Mouse (Mus musculus): ENCODE data around the gene Mbip.

Mbip gene

DNA sequence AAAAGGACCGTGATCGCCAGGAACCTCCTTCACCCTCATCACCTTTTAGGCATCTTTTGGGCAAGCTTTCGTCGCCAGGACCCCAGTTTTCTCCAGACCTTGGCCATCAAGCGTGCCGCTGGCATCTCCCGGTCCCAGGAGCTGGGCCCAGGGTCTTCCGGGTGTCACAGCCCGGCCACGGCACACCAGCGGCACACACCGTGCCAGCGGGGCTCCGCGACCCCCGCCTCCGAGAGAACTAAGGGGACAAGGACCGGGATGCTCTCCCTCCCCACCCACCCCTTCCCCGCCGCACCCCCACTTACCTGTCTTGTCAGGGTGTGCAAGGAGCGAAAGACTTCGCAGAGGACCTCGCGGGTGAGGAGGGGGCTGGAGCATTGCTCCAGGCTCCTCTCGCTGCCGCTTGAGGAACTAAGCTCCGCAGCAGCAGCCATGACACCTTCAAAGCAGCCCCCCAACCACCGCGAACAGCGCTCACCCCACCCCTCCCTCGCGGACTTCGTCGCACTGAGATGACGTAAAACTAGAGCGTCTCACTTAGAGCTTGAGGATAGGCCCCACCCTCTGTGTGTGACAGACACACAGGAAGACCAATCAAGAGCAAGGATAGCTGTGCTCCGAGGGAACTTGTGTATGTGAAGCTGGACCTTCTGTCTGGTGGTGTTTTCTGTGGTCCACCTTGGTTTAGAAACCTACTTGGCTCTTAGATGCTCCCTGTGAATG lies at the start of gene Mbip:
Gene Mbip, minus strand, starts transcription at position 528 of the 723 bp plus-strand sequence.
- peak; percentile 100 for DNase-seq

DNA sequence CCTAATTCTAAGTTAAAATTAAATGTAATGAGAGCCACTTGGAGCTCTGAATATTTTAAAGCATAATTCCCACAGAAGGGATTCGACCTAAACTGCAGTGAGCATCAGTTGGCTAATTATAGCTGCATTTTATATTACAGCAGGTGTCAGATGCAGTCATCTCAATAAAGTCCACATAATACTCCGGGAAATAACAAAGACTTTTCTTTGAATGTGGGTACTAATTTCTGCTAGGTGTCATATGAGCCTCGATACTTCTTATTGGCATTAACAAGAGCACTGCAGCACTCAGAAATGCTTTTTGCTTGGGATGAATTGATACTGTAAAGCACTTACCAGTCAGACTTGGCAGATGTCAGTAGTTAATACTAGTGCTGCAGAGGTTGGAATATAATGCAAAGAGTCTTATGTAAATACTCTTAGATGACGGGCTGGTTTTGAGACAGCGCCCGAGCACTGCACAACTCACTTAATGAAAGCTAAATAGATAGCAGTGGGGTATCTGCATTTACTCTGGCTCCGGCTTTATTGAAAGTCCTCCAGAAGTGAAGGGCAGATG lies 42.0 kb upstream of the Mbip start:
- no peak for DNase-seq

DNA sequence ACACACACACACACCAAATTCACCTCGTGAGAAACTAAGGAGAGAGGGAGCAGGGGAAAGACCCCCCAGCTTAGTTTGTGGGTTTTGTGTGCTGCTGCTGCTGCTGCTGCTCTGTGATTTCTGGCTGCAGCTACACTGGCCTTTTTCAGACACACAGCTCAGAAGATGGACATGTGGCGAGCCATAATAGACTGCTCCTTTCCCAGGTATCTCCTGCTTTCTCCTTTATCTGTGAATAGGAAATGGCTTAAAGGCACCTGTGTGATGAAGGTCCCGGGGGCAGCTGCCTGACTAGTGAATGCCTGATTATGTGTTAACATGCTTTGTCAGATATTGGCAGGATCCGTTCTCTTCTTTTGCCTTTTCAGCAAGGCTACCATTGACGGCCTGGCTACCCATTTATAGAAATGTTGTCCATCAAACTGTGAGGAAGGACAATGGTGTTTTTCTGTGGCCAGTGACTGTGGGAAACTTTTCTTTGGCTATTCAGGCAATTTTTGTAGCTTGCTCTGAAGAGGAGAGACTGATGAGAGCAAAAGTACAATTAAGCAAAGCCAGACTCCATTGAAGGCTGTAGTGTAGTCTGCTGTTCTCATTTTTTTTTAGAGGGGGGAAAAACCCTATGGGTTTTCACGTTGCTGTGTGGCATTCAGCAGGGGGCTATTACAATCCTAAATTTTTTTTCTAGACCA lies 41.4 kb upstream of the Mbip start:
- DNase-seq: no peak

DNA sequence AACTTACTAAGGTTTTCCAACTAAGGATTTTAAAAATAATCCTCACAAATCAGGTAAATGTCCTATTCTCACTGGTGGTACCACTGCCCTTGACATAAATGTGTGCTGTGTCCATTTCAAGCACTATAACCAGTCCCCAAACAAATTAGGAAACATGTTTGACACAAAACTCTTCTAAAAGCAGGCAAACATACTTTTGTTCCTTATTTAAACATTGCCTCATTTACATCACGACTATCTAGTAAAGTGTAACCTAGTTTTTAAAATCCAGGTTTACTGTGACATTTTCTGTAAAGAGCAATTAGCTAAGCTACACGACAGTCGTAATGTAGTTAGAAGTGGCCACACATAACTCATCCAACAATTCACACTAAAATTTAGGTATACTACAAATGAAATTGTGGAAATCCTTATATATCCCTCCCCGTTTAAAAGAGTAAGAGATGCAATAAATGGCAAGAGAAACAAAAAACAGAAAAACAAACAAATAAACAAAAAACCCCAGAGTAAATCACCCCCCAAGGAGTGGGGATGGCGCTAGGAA lies 851 bp downstream of the Mbip start:
- DNase-seq: no peak

DNA sequence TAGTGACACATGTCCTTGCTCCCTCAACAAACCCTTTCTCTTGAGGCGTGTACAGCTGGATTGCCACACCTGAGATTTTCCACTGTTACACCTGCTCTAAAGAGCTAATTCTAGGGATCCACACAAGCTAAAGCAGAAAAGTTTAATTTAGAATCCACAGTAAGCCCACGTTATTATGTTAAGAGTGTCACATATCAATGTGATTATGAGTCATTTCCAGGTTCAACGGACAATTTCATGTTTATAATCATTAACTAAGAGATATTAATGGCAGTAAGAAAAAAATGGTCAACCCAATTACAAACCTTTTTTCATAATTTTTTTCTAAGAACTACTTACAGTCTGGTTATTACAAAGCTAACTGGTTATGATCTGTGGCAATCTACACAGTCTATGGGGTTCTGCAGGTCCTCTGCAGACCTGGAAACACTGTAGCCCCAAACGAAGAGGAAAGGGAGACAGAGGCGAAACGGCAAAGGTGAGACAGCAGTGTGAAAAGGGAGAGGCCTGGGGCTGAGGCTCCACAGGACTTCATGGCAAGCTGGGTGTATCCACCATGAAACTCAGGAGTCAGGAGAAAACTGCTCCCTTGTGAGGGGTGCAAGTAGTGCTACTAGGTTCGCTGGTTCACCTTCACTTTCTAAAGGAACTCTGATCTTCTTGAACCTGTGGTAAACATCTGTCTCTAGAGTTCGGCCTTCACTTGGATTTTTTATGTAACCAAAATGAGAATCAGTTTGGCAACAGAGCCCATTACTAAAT lies 6.2 kb downstream of the Mbip start:
- no peak for DNase-seq

GRCm38 (mm10) chr12:56333461-56333860 lies 12.2 kb downstream of the Mbip start:
- peak; percentile 25 for DNase-seq

DNA sequence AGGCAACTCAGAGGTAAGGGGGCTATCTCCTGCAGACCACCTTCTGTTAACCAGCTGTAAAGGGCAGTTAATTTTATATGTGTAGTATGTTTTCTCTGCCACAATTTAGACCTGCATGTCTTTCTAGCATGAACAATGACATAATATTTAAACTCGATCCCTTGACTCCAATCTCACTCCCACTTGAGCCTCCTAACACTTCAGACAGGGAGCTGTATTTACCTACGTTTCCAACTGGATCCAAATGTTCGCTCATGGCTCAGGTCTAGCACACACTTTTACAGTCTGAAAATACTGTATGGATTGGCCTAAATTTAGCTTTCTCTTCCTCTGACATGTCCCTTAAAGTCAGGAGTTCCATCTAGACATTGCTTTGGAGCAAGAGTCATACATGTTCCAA lies 13.2 kb downstream of the Mbip start:
- DNase-seq: peak; percentile 18

GRCm38 (mm10) chr12:56327448-56327998 lies 18.2 kb downstream of the Mbip start:
- DNase-seq: no peak

DNA sequence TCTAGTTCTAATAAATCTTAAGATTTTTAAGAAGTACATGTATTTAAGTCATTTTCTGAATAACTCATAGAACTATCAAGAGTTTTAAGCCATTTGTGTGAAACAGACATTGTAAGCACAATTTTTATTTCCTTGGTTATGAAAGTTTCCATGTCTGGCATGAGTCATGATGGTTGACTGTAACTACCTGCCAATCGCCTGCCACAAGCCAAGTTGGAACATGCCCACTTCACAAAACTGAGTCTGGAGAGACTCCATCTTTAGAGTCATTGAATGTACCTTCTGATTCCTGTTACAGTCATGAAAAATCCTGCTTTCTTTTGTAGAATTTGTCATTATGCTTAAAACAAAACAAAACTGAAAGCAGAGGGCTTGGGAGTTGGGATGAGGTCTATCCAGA lies 19.8 kb downstream of the Mbip start:
- DNase-seq: no peak

GRCm38 (mm10) chr12:56318941-56319340 lies 26.8 kb downstream of the Mbip start:
- DNase-seq: no peak

GRCm38 (mm10) chr12:56318059-56318458 lies 27.6 kb downstream of the Mbip start:
- DNase-seq: no peak

DNA sequence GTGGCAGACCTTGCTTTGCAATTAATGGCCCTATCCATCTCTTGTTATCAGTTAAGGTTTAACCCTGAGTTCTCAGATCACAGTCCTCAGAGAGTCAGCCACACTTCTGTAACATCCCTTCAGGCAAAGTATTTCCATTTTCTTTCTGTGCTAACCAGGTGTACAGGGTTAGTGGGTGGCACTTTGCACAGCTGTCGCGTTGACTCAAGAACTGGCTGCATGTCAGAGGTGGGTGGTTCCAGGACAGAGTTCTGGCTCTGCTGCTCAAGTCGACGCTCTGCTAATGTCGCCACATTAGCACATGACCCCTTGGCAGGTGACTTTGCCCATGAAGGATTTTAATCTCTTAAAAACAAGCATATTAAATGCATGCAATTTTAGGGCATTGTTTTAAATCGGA lies 39.9 kb downstream of the Mbip start:
- DNase-seq: peak; percentile 45

DNA sequence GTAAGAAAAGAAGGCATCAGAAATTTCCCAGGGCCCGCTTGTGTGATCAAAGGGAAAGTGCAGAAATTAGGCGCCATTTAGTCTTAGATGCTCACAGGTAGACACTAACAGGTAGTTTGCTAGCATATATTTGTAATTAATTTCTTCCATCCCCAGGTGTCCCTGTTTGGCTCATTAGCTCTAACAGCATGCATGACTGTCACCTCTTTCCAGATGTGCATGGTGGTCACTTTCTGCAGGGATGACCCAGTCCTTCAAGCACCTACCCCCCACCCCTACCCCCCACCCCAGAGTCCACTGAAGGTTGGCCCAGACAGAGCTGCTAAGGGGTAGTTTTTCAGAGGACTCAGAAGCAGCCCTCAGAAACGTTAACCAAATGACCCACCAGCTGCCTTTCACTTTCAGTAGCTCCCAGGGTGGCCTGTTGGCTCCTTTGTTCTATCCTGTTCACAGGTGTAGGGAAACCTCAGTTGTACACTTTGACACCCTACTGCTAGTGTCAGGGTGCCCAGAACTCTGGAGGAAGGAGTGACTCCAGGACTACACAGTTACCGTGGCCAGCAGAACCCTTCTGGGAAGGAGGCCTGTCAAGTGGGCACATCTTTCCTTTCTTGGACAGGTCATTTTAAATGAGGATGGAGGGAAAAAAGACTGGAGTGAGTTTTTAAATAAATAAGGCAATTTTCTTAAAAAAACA lies 43.2 kb downstream of the Mbip start:
- no peak for DNase-seq

DNA sequence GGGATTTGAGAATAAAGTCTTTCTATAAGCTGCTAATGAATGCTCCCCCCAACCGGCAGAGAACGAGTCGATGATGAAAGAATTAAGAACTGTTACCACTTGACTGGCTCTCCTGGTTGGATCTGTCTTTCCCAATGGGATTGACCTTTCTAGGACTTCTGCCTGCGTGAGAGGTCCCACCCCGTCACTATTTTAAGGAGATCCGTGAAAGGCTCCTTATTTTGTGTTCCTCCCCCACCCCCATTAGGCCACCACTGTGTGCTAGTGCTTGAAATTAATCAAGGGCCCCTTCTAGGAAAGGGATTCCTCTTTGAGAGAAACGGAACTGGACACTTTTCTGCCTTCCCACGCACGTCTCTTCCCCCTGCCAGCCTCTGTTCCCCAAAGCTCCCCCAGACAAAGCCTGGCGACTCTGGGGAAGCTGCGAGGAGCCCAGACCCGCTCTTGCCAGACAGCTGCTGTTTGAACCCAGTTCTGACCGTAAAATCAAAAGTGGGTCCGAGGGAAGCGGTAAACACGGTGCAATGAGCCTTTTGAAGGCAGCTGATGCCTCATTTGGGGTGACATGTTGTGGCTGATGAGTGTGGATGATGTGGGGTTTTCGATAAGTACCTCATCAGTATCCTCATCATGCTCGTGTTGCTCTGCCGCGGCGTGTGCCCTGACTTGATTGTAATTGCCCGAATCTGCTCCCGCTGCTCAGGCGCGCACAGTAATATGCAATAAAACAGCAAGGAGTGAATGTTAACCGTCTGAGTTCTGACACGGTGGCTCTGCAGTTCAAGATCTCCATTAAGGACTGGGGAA lies 44.0 kb downstream of the Mbip start:
- no peak for DNase-seq

GRCm38 (mm10) chr12:56299610-56300009 lies 46.1 kb downstream of the Mbip start:
- no peak for DNase-seq

DNA sequence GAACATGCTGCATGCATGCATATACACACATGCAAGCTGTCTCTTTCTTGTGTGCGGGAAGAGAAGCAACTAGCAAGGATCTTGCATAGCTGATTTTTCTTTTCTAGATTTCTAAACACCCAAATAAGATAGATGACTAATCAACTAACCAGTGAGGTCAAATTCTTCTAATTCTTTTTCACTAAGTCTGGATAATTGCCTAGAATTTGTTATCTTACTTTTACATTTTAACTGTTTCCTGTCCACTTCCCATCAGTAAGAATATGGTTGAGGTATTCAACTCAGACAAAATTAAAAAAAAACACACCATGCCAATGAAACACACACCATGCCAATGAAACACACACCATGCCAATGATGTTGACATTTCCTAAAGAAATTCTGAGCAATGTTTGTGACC lies 46.8 kb downstream of the Mbip start:
- no peak for DNase-seq

- DNase-seq: no peak
Measured at GRCm38 (mm10) chr12:56297921-56298830, 47.5 kb downstream of the Mbip start.

GRCm38 (mm10) chr12:56297099-56297498 lies 48.6 kb downstream of the Mbip start:
- DNase-seq: no peak

DNA sequence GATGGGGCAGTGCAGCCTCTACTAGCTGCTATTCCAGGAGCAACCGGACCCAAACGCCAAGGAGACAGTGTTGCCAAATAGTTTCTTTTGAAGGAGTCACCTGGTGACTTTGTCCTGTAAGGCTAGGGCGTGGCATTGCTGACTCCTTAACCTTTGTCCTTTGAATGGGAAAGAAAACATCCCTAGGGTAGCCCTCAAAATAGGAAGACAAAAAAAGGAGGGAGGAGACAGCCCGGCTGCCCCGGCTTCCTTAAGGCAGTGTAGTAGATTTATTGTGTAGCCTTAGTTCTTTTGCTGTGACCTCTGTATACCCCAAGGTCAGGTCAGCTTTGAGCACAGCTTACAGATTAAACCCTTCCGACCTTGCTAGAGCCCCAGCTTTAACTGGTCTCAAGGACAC lies 49.2 kb downstream of the Mbip start:
- DNase-seq: no peak

DNA sequence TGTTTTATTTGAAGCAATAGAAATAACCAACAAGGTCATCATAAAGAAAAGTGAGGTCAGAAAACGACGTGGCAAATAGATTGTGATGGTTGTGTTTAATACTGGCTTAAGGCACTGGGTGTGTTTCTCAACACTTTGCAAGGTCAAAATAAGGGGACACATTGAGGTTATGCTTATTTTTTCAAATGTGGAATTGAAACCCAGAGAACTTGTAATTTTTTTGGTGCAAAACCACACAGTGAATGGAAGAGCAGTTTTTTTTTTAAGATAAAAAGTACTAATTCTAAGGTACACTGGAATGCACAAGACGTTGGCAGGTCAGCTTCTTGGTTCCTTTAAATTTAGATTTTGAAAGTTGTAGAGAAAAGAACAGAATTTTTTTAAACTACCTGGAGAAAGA lies 50.5 kb downstream of the Mbip start:
- DNase-seq: no peak

Data from lung, postnatal 14 days (tissue).